Mouse (Mus musculus) ES-E14 (cell line): Measurements from ENCODE around the gene Lifr. TPM values are rescaled to one million over a fixed set of nuclear protein-coding genes. Genes with fewer than 3 reads are reported as not detected.
A peak's percentile ranks its signal among the peaks of the same experiment; 100 is the strongest.

Experiments
- DNase-seq: peaks from one replicate; pipeline ENCODE4 v3.0.0-alpha.2; 2013; ENCODE audit warnings: low read depth, low spot score
- H3K27ac ChIP-seq: 2 replicates; pipeline ENCODE4 v1.5.1; 2012; ENCODE audit warnings: low read depth, mild to moderate bottlenecking, low read length, moderate library complexity, mixed read lengths; ENCODE audit not compliant: poor library complexity, insufficient read depth, severe bottlenecking
- H3K36me3 ChIP-seq: 2 replicates; pipeline ENCODE4 v1.6.1; 2012; ENCODE audit warnings: mild to moderate bottlenecking, low read length, moderate library complexity, mixed read lengths; ENCODE audit not compliant: control insufficient read depth, poor library complexity, insufficient read depth, severe bottlenecking
- H3K4me1 ChIP-seq, 2 experiments: fragments of 150-350 bp in 1 of 2; sonication (generic) in 1 of 2; 2 replicates each; pipeline ENCODE4 v1.6.1; 2012; ENCODE audit warnings: low read length in 2 of 2, mild to moderate bottlenecking in 1 of 2, mixed read lengths in 1 of 2; ENCODE audit not compliant: control insufficient read depth in 2 of 2, insufficient read depth in 2 of 2, poor library complexity in 1 of 2
- H3K4me3 ChIP-seq, 2 experiments: fragments of 150-350 bp in 1 of 2; sonication (generic) in 1 of 2; 2 replicates each; pipeline ENCODE4 v1.5.1; 2012; ENCODE audit warnings: low read length in 2 of 2, low read depth in 1 of 2, mild to moderate bottlenecking in 1 of 2, mixed read lengths in 1 of 2; ENCODE audit not compliant: insufficient read depth in 1 of 2, poor library complexity in 1 of 2, severe bottlenecking in 1 of 2
- H3K9ac ChIP-seq: 2 replicates; pipeline ENCODE4 v1.6.1; 2012; ENCODE audit warnings: low read depth, mild to moderate bottlenecking, low read length, mixed read lengths; ENCODE audit not compliant: poor library complexity, insufficient read depth, severe bottlenecking
- H3K9me3 ChIP-seq: fragments of 150-350 bp; sonication (generic); 2 replicates; pipeline ENCODE4 v1.6.1; 2012; ENCODE audit warnings: low read depth, mild to moderate bottlenecking, low read length; ENCODE audit not compliant: control insufficient read depth, insufficient read depth
- CHD2 ChIP-seq: IDR thresholded peaks from 2 replicates; pipeline ENCODE4 v1.6.1; 2014; ENCODE audit warnings: mild to moderate bottlenecking, low read depth, low read length, inconsistent platforms
- HCFC1 ChIP-seq: IDR thresholded peaks from 2 replicates; pipeline ENCODE4 v1.6.1; 2012; ENCODE audit warnings: low read length, inconsistent platforms, borderline replicate concordance; ENCODE audit not compliant: insufficient read depth
- MAFK ChIP-seq: IDR thresholded peaks from 2 replicates; pipeline ENCODE4 v1.6.1; 2014; ENCODE audit warnings: mild to moderate bottlenecking, low read depth, low read length, inconsistent platforms; ENCODE audit not compliant: insufficient read depth
- ZC3H11A ChIP-seq: IDR thresholded peaks from 2 replicates; pipeline ENCODE4 v1.6.1; 2012; ENCODE audit warnings: low read depth, mild to moderate bottlenecking, inconsistent platforms, low read length, borderline replicate concordance
- ZNF384 ChIP-seq: IDR thresholded peaks from 2 replicates; pipeline ENCODE4 v1.6.1; 2012; ENCODE audit warnings: low read depth, low read length, inconsistent platforms
- in situ Hi-C, 2 experiments: fragments of 600-800 bp; cut with MboI; formaldehyde crosslinking; loops; one replicate each; pipeline ENCODE4 v1.15.1; 2025; ENCODE audit warnings: low sequenced_read_pairs in 2 of 2, inconsistent platforms in 1 of 2; ENCODE audit not compliant: unreplicated experiment in 2 of 2
- total RNA-seq: library from RNA; depleted of rRNA; stranded (reverse); fragments of 300-350 nt; gene quantifications from 2 replicates; pipeline ENCODE4 v1.2.3, GENCODE M21; 2012

Lifr gene
- total RNA-seq, 1 experiment: 89.3 TPM

GRCm38 (mm10) chr15:7163851-7164250 is 73.4 kb downstream of the Lifr start:
- in situ Hi-C loops: no loop called here
- H3K36me3 ChIP-seq: peaks cover 47% of the 10 kb centered on the region
- no peak for TF ChIP-seq HCFC1
- no peak for TF ChIP-seq CHD2
- no peak for TF ChIP-seq ZNF384
- no peak for TF ChIP-seq MAFK
- no peak for TF ChIP-seq ZC3H11A
- DNase-seq: no peak
- H3K27ac ChIP-seq: no peak overlapping the region
- no peaks in the 10 kb centered on the region for H3K9me3 ChIP-seq
- no peak overlapping the region for H3K4me3 ChIP-seq
- peaks cover 6 to 19% of the 10 kb centered on the region in 2 experiments; a peak in 3 of 4 replicates for H3K4me1 ChIP-seq
- H3K9ac ChIP-seq: no peak overlapping the region

GRCm38 (mm10) chr15:7166735-7167134 is 76.3 kb downstream of the Lifr start:
- Histone ChIP-seq H3K27ac (no peak overlapping the region), H3K36me3 (peaks cover 48% of the 10 kb centered on the region), H3K4me3 (no peak overlapping the region), H3K9ac (no peak overlapping the region), H3K9me3 (no peaks in the 10 kb centered on the region), H3K4me1 (peaks cover 4 to 24% of the 10 kb centered on the region in 2 experiments; a peak in 3 of 4 replicates)
- in situ Hi-C loops: no loop called here
- DNase-seq: no peak
- TF ChIP-seq HCFC1: no peak
- no peak for TF ChIP-seq CHD2
- TF ChIP-seq ZNF384: no peak
- no peak for TF ChIP-seq MAFK
- TF ChIP-seq ZC3H11A: no peak

GRCm38 (mm10) chr15:7167238-7167905 is 77.0 kb downstream of the Lifr start:
- no peak for TF ChIP-seq HCFC1
- H3K4me3 ChIP-seq: 0 out of 4 replicates have a peak overlapping the region, but pooled peaks of 1 of the 2 experiments have one; percentile 20
- H3K9me3 ChIP-seq: no peaks in the 10 kb centered on the region
- peaks cover 4 to 24% of the 10 kb centered on the region in 2 experiments; a peak in 3 of 4 replicates for H3K4me1 ChIP-seq
- in situ Hi-C loops: no loop called here
- peak; percentile 15 for DNase-seq
- H3K9ac ChIP-seq: no peak overlapping the region
- peaks cover 51% of the 10 kb centered on the region for H3K36me3 ChIP-seq
- H3K27ac ChIP-seq: no peak overlapping the region

GRCm38 (mm10) chr15:7167906-7168532 is 77.6 kb downstream of the Lifr start:
- peak; percentile 25 for DNase-seq
- TF ChIP-seq ZNF384 (no peak), HCFC1 (no peak)

More at GRCm38 (mm10) chr15:7167906-7168532, 77.6 kb downstream of the Lifr start:
- Histone ChIP-seq H3K36me3 (peaks cover 52% of the 10 kb centered on the region), H3K4me1 (peaks cover 4 to 22% of the 10 kb centered on the region in 2 experiments; a peak in 3 of 4 replicates), H3K27ac (no peak overlapping the region), H3K4me3 (0 out of 4 replicates have a peak overlapping the region, but pooled peaks of 1 of the 2 experiments have one; percentile 20), H3K9me3 (no peaks in the 10 kb centered on the region), H3K9ac (no peak overlapping the region)
- in situ Hi-C loops: no loop called here
